In genomic region chr7:64911945-64912344, GRCm38 (mm10) we compare ENCODE assay signal across 21 mouse cellular contexts. TPM values are rescaled to one million over a fixed set of nuclear protein-coding genes. Genes with fewer than 3 reads are reported as not detected.
DNase-seq lines count a peak whose midpoint lies in the region; ATAC-seq and TF ChIP-seq lines count a peak whose summit lies in the region.
"Had no signal": no experiment of that assay in that cellular context is flagged by ENCODE, and none has a peak within 500 bp of the region (broad histone marks: within the 10 kb centered on the region; RNA-seq: fewer than 3 reads in every experiment).

No protein-coding gene starts in this region.

- no peaks in the 10 kb centered on the region for H3K27me3 ChIP-seq in forebrain, embryonic 11.5 days (ENCODE audit: control insufficient read depth, insufficient read depth, low read length)
- no peaks in the 10 kb centered on the region for H3K27me3 ChIP-seq in kidney, embryonic 14.5 days (ENCODE audit: control insufficient read depth, insufficient read depth, low read length)
- H3K27me3 ChIP-seq: embryonic facial prominence, embryonic 13.5 days; embryonic facial prominence, embryonic 15.5 days; forebrain, embryonic 13.5 days; forebrain, embryonic 15.5 days had no signal

- TF ChIP-seq CTCF in left cerebral cortex, adult 2 months (IDR thresholded peaks at IDR 0.05) = no peak
- no peak for TF ChIP-seq CTCF in cortical plate, adult 2 months (IDR thresholded peaks at IDR 0.05; ENCODE audit: extremely low read depth, insufficient read depth, low read length)

- no peak for ATAC-seq in forebrain, embryonic 11.5 days (replicated peaks; ENCODE audit: low FRiP score)
- no peak for ATAC-seq in kidney, embryonic 14.5 days (ENCODE audit: low FRiP score, low TSS enrichment)
- ATAC-seq: forebrain, embryonic 13.5 days; forebrain, embryonic 15.5 days; forebrain, postnatal 0 days had no signal

- no peaks in the 10 kb centered on the region for H3K9me3 ChIP-seq in forebrain, embryonic 11.5 days (ENCODE audit: control insufficient read depth, low read length)
- H3K9me3 ChIP-seq in kidney, embryonic 14.5 days (ENCODE audit: control insufficient read depth, low read length) = 0 out of 2 replicates have a peak, but pooled peaks cover 2% of the 10 kb centered on the region
- H3K9me3 ChIP-seq: embryonic facial prominence, embryonic 13.5 days; embryonic facial prominence, embryonic 15.5 days; forebrain, embryonic 10.5 days; forebrain, embryonic 15.5 days had no signal

- no peak overlapping the region for H3K4me3 ChIP-seq in left cerebral cortex, adult 2 months
- no peak overlapping the region for H3K4me3 ChIP-seq in cortical plate, adult 2 months (ENCODE audit: insufficient read depth, low read length)
- H3K4me3 ChIP-seq in forebrain, embryonic 11.5 days (ENCODE audit: low read depth, low read length) = no peak overlapping the region
- H3K4me3 ChIP-seq in kidney, embryonic 14.5 days (ENCODE audit: low read length) = no peak overlapping the region
- H3K4me3 ChIP-seq: embryonic facial prominence, embryonic 13.5 days; embryonic facial prominence, embryonic 15.5 days; erythroblast, embryonic 14.5 days; forebrain, embryonic 10.5 days; forebrain, embryonic 13.5 days; forebrain, embryonic 15.5 days had no signal

- H3K4me2 ChIP-seq in forebrain, embryonic 11.5 days (ENCODE audit: low read depth, low read length, severe bottlenecking) = no peak overlapping the region
- H3K4me2 ChIP-seq in kidney, embryonic 14.5 days (replicated peaks; ENCODE audit: low read depth, low read length) = no peak overlapping the region
- H3K4me2 ChIP-seq: embryonic facial prominence, embryonic 13.5 days; embryonic facial prominence, embryonic 15.5 days; forebrain, embryonic 13.5 days; forebrain, embryonic 15.5 days had no signal

- intact Hi-C loops in left cerebral cortex, adult 2 months (cut with DNase I) = no loop called here

- H3K4me1 ChIP-seq in cortical plate, adult 2 months (ENCODE audit: control insufficient read depth, insufficient read depth, low read length) = peaks cover 11% of the 10 kb centered on the region
- no peaks in the 10 kb centered on the region for H3K4me1 ChIP-seq in forebrain, embryonic 11.5 days (replicated peaks; ENCODE audit: control insufficient read depth, insufficient read depth, low read length)
- H3K4me1 ChIP-seq in kidney, embryonic 14.5 days (ENCODE audit: control insufficient read depth, insufficient read depth, low read length) = no peaks in the 10 kb centered on the region
- H3K4me1 ChIP-seq: embryonic facial prominence, embryonic 15.5 days; forebrain, embryonic 10.5 days; forebrain, embryonic 13.5 days had no signal

- H3K9ac ChIP-seq in forebrain, embryonic 11.5 days (ENCODE audit: low read length) = no peak overlapping the region
- H3K9ac ChIP-seq in kidney, embryonic 14.5 days (ENCODE audit: low read depth, low read length) = no peak overlapping the region
- H3K9ac ChIP-seq: embryonic facial prominence, embryonic 13.5 days; embryonic facial prominence, embryonic 15.5 days; forebrain, embryonic 13.5 days; forebrain, embryonic 15.5 days; forebrain, postnatal 0 days had no signal

- no peak for TF ChIP-seq POLR2A in cortical plate, adult 2 months (IDR thresholded peaks at IDR 0.05; ENCODE audit: extremely low read depth, insufficient read depth, low read length)

- DNase-seq in left cerebral cortex, adult 2 months (ENCODE audit: extremely low spot score in 1 of 2, low spot score in 2 of 2) = no peak
- DNase-seq in left cerebral cortex, adult 9 months (ENCODE audit: low spot score in 2 of 2) = no peak
- no peak for DNase-seq in forebrain, embryonic 11.5 days (ENCODE audit: low spot score)
- DNase-seq: adrenal gland, adult 2 months; adrenal gland, postnatal 10 days; adrenal gland, postnatal 25 days; cerebellum, adult 11-12 months; cerebellum, adult 2 months; cerebellum, adult 9-10 months; cerebellum, postnatal 10 days; cerebellum, postnatal 25 days; embryo, embryonic 11 days; forebrain, postnatal 0 days had no signal

- peak overlapping the region; percentile 61 for H3K27ac ChIP-seq in left cerebral cortex, adult 2 months
- H3K27ac ChIP-seq in cortical plate, adult 2 months (ENCODE audit: insufficient read depth, low read length) = peak overlapping the region; percentile 38
- H3K27ac ChIP-seq in forebrain, embryonic 11.5 days (ENCODE audit: low read depth, low read length) = no peak overlapping the region
- no peak overlapping the region for H3K27ac ChIP-seq in kidney, embryonic 14.5 days (ENCODE audit: low read depth, low read length)
- H3K27ac ChIP-seq: embryonic facial prominence, embryonic 13.5 days; embryonic facial prominence, embryonic 15.5 days; forebrain, embryonic 10.5 days; forebrain, embryonic 13.5 days; forebrain, embryonic 15.5 days had no signal

- WGBS in forebrain, embryonic 11.5 days = 78% methylated on average over 2 of the region's 2 CpGs
- WGBS in kidney, embryonic 14.5 days = 80% methylated on average over 2 of the region's 2 CpGs

- no peaks in the 10 kb centered on the region for H3K36me3 ChIP-seq in forebrain, embryonic 11.5 days (ENCODE audit: control insufficient read depth, insufficient read depth, low read length)
- H3K36me3 ChIP-seq in kidney, embryonic 14.5 days (ENCODE audit: control insufficient read depth, insufficient read depth, low read length) = no peaks in the 10 kb centered on the region
- H3K36me3 ChIP-seq: embryonic facial prominence, embryonic 13.5 days; embryonic facial prominence, embryonic 15.5 days; forebrain, embryonic 10.5 days; forebrain, embryonic 15.5 days had no signal

RNA-seq across cellular contexts. Expression of gene Nsmce3, which starts 39.1 kb away (rescaled TPM):
- total RNA-seq in left cerebral cortex, adult 2 months (2021) = 10 to 100 TPM; 12.2 to 13.1 TPM
- 8.9 and 9.4 TPM in 2 replicates for polyA plus RNA-seq in cortical plate, adult 2 months (2012; rRNA removed)
- polyA plus RNA-seq in forebrain, embryonic 11.5 days (2014; fragmentation: Nextera tagmentation; extraction: Ambion mirVana) = 11.0 and 11.5 TPM in 2 replicates
- polyA plus RNA-seq in kidney, embryonic 14.5 days (2014; fragmentation: Nextera tagmentation; extraction: Ambion mirVana) = 11.2 and 12.7 TPM in 2 replicates

Comparison
In these comparisons a context has a peak if more than half of its experiments do, and no peak if none do; other contexts are left out.
1. H3K27ac ChIP-seq: peak in left cerebral cortex, adult 2 months (single experiment) and cortical plate, adult 2 months (single experiment); none in forebrain, embryonic 11.5 days (single experiment) and kidney, embryonic 14.5 days (single experiment).